Mouse (Mus musculus) midbrain, embryonic 11.5 days (tissue): ENCODE results near the gene Wipi2. TPM values are rescaled to one million over a fixed set of nuclear protein-coding genes. Genes with fewer than 3 reads are reported as not detected.

Source experiments
- ATAC-seq: fragments of 200-750 bp; cut with Nextera tagmentation; 2 replicates; pipeline ENCODE4 v1.8.0; 2017; ENCODE audit warnings: moderate TSS enrichment, moderate library complexity; ENCODE audit not compliant: low FRiP score
- DNase-seq: peaks from one replicate; pipeline ENCODE4 v3.0.0; 2015; ENCODE audit warnings: low spot score; ENCODE audit errors: missing footprints
- H3K27ac ChIP-seq: fragments of 300-500 bp; sonication (generic); 2 replicates; pipeline ENCODE4 v1.5.1; 2014; ENCODE audit warnings: low read depth, low read length
- H3K27me3 ChIP-seq: fragments of 300-500 bp; sonication (generic); 2 replicates; pipeline ENCODE4 v1.6.1; 2014; ENCODE audit warnings: mild to moderate bottlenecking, low read length, moderate library complexity, mixed read lengths; ENCODE audit not compliant: control insufficient read depth, insufficient read depth
- H3K36me3 ChIP-seq: fragments of 300-500 bp; sonication (generic); 2 replicates; pipeline ENCODE4 v1.6.1; 2014; ENCODE audit warnings: mild to moderate bottlenecking, low read length, moderate library complexity, mixed read lengths; ENCODE audit not compliant: control insufficient read depth, insufficient read depth
- H3K4me1 ChIP-seq: fragments of 300-500 bp; sonication (generic); 2 replicates; pipeline ENCODE4 v1.6.1; 2014; ENCODE audit warnings: low read length; ENCODE audit not compliant: control insufficient read depth, insufficient read depth
- H3K4me2 ChIP-seq: fragments of 300-500 bp; sonication (generic); 2 replicates; pipeline ENCODE4 v1.6.1; 2014; ENCODE audit warnings: mild to moderate bottlenecking, moderate library complexity
- H3K4me3 ChIP-seq: fragments of 300-500 bp; sonication (generic); 2 replicates; pipeline ENCODE4 v1.5.1; 2014; ENCODE audit warnings: low read depth, low read length
- H3K9ac ChIP-seq: fragments of 300-500 bp; sonication (generic); 2 replicates; pipeline ENCODE4 v1.6.1; 2014; ENCODE audit warnings: low read length
- H3K9me3 ChIP-seq: fragments of 300-500 bp; sonication (generic); 2 replicates; pipeline ENCODE4 v1.6.1; 2016; ENCODE audit warnings: low read length; ENCODE audit not compliant: control insufficient read depth
- WGBS: fragments of 180-500 bp; shearing (Covaris S2); extraction: QIAGEN DNeasy Blood & Tissue Kit; methylation state at CpG from one replicate; pipeline ENCODE4 v1.1.7; 2014; 5-methylcytosine and 5-hydroxymethylcytosine counted together
- polyA plus RNA-seq: library from polyadenylated mRNA; unstranded; fragments of >200 nt; fragmentation: Nextera tagmentation; extraction: Ambion mirVana; gene quantifications from 2 replicates; pipeline ENCODE4 v1.2.1, GENCODE M21; 2014

Gene Wipi2
- 53.1 and 55.7 TPM in 2 replicates for polyA plus RNA-seq

DNA sequence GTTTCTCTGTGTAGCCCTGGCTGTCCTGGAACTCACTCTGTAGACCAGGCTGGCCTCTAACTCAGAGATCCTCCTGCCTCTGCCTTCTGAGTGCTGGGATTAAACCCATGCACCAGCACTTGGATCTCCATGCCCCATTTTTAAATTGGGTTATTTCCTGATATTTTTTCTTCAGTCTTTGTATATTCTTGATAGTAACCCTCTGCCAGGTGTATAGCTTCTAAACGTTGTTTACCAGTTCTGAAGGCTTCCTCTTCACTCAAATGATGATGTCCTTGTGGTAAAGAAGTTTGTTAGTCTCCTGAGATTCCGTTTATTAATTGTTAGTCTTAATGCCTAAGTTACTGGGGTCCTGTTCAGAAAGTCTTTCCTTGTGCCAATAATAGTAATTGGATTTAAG is at the start of gene Wipi2:
Gene Wipi2 (plus strand): TSS at position 301 of the 400 bp plus-strand sequence.
- no peaks in the 10 kb centered on the region for H3K27me3 ChIP-seq
- DNase-seq (no peak), ATAC-seq (no peak)
- peak within 1 kb of the TSS; percentile 88 for H3K4me2 ChIP-seq
- no peaks in the 10 kb centered on the region for H3K9me3 ChIP-seq
- no peak within 1 kb of the TSS for H3K27ac ChIP-seq
- H3K4me3 ChIP-seq = peak within 1 kb of the TSS; percentile 93
- peaks cover 14% of the 10 kb centered on the region for H3K4me1 ChIP-seq
- H3K9ac ChIP-seq = peak within 1 kb of the TSS; percentile 75
- WGBS = 88% methylated on average over 2 of the region's 2 CpGs
- no peaks in the 10 kb centered on the region for H3K36me3 ChIP-seq

DNA sequence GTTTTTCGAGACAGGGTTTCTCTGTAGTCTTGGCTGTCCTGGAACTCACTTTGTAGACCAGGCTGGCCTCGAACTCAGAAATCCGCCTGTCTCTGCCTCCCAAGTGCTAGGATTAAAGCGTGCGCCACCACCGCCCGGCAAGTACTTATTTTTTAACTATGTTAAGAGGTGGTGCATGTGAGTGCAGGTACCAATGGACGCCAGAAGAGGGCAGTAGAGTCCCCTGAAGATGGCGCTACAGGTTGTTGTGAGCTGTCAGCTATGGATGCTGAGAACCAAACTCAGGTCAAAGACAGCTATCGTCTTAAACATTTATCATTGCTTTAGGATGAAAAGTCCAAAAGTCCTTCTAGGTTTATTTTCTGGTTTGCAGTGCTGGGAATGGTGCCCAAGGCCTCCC is 49.3 kb upstream of the Wipi2 start:
- ATAC-seq (no peak), DNase-seq (no peak)
- 90% methylated on average over 10 of the region's 10 CpGs for WGBS
- H3K4me2 ChIP-seq = no peak overlapping the region
- no peaks in the 10 kb centered on the region for H3K36me3 ChIP-seq
- no peak overlapping the region for H3K27ac ChIP-seq
- H3K9me3 ChIP-seq = no peaks in the 10 kb centered on the region; the same call in 1 of the 2 replicates
- H3K4me1 ChIP-seq = no peaks in the 10 kb centered on the region
- no peak overlapping the region for H3K4me3 ChIP-seq
- no peaks in the 10 kb centered on the region for H3K27me3 ChIP-seq
- H3K9ac ChIP-seq = no peak overlapping the region

DNA sequence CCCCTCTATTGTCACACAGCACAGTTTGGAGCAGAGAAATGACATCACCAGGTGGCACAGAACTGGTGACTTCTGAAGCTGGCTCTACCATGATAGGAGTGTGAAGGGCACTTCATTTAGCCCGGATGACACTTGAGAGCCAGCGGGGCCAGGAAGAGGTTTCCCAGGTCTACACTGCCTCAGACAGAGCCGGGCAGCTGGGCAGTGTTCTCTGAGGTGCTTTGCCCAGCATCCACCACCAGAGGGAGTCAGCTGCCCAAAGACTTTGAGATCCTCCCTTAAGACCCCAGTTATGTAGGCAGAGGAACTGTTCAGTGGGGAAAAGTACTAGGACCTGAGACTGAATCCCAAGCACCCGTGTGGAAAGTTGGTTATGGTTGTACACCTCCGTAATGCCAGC is 46.0 kb upstream of the Wipi2 start:
- Histone ChIP-seq H3K27me3 (no peaks in the 10 kb centered on the region), H3K36me3 (no peaks in the 10 kb centered on the region), H3K4me3 (no peak overlapping the region), H3K27ac (no peak overlapping the region), H3K9me3 (no peaks in the 10 kb centered on the region; the same call in 1 of the 2 replicates), H3K4me1 (peaks cover 5% of the 10 kb centered on the region), H3K4me2 (no peak overlapping the region), H3K9ac (no peak overlapping the region)
- 18% methylated on average over 5 of the region's 5 CpGs for WGBS
- peak; percentile 71 for ATAC-seq
- DNase-seq = peak; percentile 97

DNA sequence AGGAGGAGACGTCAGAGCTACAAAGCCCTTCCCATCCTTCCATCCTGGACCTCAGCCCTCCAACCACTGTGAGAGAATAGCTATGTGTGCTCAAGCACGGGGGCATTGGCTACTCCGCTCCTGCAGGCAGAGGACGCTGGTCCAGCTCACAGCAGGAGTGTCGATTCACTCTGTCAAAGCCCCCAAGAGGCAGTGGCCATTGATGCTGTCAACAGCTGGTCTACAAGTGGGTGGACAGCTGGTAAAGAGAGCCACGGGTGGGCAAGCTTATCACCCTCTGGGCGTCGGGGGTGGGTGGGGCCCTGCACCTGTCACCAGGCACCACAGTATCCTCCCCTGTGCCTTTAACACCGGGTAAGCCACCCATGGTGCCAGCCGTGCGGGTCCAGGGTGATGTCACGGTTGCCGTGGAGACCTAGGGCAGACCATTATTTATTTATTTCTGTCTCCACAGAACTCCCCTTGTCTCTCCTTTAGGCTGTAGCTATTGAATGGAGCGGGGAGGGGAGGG is 43.8 kb upstream of the Wipi2 start:
- Histone ChIP-seq H3K36me3 (no peaks in the 10 kb centered on the region), H3K9ac (no peak overlapping the region), H3K9me3 (no peaks in the 10 kb centered on the region), H3K4me2 (no peak overlapping the region), H3K27ac (no peak overlapping the region), H3K4me1 (peaks cover 5% of the 10 kb centered on the region), H3K27me3 (no peaks in the 10 kb centered on the region), H3K4me3 (no peak overlapping the region)
- ATAC-seq (peak; percentile 78), DNase-seq (no peak)
- 55% methylated on average over 14 of the region's 14 CpGs for WGBS

DNA sequence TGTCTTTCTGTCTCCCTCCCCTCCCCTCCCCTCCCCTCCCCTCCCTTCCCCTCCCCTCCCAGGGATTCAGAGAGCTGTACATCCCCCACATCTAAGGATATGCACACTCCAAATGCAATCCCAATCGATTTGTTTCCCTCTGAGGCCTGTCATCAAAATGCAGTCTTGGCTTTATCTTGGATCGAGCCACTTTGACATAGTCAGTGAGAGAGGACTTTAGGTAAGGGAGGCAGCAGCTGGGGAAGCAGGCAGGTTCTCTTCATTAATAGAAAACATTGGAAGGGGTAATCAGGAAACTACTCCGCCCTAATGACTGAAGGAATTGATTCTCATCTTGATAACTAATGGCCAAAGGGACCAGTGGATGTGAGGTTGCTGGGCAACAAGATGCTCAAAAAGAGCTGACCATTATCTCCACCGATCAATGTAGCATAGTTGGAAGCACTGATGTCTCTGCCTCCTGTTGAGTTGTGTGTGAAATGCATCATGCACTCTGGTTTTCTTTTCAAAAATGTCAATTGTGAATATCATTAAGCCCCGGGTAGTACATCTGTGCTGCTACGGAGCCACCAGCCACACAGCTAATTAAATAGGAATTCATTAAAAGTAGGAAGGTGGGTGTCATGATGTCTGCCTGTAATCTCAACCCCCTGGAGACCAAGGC is 36.4 kb upstream of the Wipi2 start:
- Histone ChIP-seq H3K4me3 (no peak overlapping the region), H3K4me2 (no peak overlapping the region), H3K27ac (no peak overlapping the region; the same call in 1 of the 2 replicates), H3K36me3 (no peaks in the 10 kb centered on the region), H3K9me3 (no peaks in the 10 kb centered on the region), H3K9ac (no peak overlapping the region), H3K4me1 (peaks cover 7% of the 10 kb centered on the region), H3K27me3 (no peaks in the 10 kb centered on the region)
- 76% methylated on average over 6 of the region's 6 CpGs for WGBS
- DNase-seq (no peak), ATAC-seq (peak; percentile 74)

DNA sequence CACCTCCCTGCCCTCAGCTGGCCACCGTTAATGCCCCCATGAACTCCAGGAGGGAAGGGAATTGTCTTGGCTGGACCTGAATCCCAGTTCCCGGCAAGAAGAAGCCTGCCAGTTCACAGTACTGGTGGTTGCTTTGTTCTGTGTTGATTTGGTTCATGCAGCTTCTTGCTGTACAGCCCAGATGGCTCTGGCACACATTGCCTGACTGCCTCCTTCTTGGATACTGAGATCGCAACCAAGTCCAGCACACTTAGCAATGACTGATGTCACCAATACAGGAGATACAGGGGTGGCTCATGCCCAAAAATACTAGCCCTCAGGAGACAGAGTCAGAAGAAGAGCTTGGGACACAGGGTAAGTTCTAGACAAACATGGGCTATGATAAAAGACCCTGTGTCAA is 31.8 kb upstream of the Wipi2 start:
- H3K9ac ChIP-seq = no peak overlapping the region
- H3K36me3 ChIP-seq = no peaks in the 10 kb centered on the region
- 80% methylated on average over 3 of the region's 3 CpGs for WGBS
- no peak for ATAC-seq
- no peak overlapping the region for H3K27ac ChIP-seq
- no peak overlapping the region for H3K4me2 ChIP-seq
- H3K9me3 ChIP-seq = no peaks in the 10 kb centered on the region
- peak; percentile 75 for DNase-seq
- no peak overlapping the region for H3K4me3 ChIP-seq
- H3K4me1 ChIP-seq = no peaks in the 10 kb centered on the region
- H3K27me3 ChIP-seq = no peaks in the 10 kb centered on the region

DNA sequence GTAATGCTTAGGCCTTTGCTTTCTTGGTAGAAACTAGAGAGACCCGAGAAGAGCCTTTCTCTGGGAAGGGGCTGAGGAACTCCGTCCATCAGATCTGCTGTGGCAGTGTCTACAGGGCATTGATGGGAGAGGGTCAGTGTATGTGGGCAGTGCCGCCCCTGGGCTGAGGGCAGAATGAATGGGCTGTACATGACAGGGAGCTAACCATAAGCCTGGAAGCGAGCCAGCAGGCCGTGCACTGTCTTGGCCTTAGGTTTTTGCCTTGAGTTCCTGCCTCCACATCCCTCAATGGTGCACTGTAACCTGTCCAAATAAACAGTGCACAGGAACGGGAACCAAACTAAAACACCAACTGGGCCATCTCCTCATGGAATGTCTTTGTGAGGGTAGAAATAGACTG is 30.8 kb upstream of the Wipi2 start:
- no peaks in the 10 kb centered on the region for H3K4me1 ChIP-seq
- no peaks in the 10 kb centered on the region for H3K27me3 ChIP-seq
- no peak overlapping the region for H3K9ac ChIP-seq
- H3K27ac ChIP-seq = no peak overlapping the region
- no peaks in the 10 kb centered on the region for H3K36me3 ChIP-seq
- H3K4me2 ChIP-seq = no peak overlapping the region
- no peak overlapping the region for H3K4me3 ChIP-seq
- WGBS = 85% methylated on average over 6 of the region's 6 CpGs
- no peak for ATAC-seq
- H3K9me3 ChIP-seq = no peaks in the 10 kb centered on the region
- no peak for DNase-seq

DNA sequence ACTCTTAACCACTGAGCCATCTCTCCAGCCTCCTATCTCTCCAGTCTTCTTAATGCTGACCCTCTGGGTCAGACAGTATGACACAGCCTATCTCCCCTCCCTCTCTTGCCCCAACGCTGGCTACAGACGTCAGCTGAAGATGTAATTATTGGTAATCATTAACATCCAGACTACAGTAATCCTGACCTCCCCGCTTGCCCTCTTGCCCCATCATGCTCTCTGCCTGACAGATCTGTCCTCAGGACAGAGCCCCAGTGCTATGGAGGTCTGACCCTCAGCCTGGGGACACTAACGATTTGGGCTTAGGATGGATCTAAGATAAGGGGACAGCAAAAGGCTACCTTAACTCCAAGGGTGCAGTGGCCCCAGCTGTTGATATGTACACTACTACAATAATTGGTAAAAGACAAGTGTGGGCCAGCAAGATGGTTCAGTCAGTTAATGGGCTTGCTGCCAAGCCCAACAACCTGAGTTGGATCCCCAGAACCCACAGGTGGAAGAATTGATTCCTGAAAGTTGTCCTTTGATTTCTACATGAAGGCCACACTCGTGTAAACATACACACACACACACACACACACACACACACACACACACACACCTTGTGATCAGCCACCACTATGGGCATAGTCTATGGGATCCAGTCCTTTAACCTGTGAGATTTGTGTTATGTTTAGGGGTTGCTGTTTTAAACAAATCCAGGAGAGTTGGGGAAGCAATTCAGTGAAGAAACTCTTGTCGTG is 29.7 kb upstream of the Wipi2 start:
- Histone ChIP-seq H3K9me3 (no peaks in the 10 kb centered on the region), H3K4me2 (no peak overlapping the region), H3K4me1 (no peaks in the 10 kb centered on the region), H3K27ac (no peak overlapping the region), H3K36me3 (no peaks in the 10 kb centered on the region), H3K4me3 (no peak overlapping the region), H3K27me3 (no peaks in the 10 kb centered on the region), H3K9ac (no peak overlapping the region)
- 82% methylated on average over 6 of the region's 6 CpGs for WGBS
- ATAC-seq (no peak), DNase-seq (no peak)

DNA sequence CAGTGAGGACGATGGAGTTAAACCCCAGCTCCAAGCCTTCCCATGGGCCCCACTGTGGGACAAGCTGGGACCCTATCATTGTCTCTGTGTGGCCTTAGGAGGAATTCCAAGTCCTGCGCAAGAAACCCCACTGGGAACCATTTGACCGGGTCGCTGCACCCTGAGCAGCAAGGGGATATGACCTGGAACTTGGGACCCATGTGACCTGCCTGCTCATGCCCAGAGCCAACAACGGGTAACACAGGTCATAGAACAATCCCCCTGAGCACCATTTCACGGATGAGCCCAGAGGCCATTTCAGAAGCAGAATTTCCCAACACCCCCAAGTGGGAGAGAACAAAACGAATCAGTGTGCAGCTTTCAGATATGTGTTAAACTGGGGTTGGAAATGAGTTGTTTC is 23.1 kb upstream of the Wipi2 start:
- H3K4me2 ChIP-seq = no peak overlapping the region
- no peak overlapping the region for H3K27ac ChIP-seq
- no peak for ATAC-seq
- no peak overlapping the region for H3K9ac ChIP-seq
- H3K4me1 ChIP-seq = 0 out of 2 replicates have a peak, but pooled peaks cover 2% of the 10 kb centered on the region
- DNase-seq = no peak
- peaks cover 2% of the 10 kb centered on the region; the same call in 1 of the 2 replicates for H3K27me3 ChIP-seq
- no peak overlapping the region for H3K4me3 ChIP-seq
- 76% methylated on average over 7 of the region's 7 CpGs for WGBS
- H3K36me3 ChIP-seq = no peaks in the 10 kb centered on the region
- no peaks in the 10 kb centered on the region for H3K9me3 ChIP-seq
